Comparison of ENCODE assay signal across 8 mouse cellular contexts in genomic region chr17:87200721-87201242, GRCm38 (mm10).
DNase-seq lines count a peak whose midpoint lies in the region; ATAC-seq and TF ChIP-seq lines count a peak whose summit lies in the region.

No protein-coding gene starts in this region.

- H3K36me3 ChIP-seq in midbrain, embryonic 15.5 days (replicated peaks) = no peaks in the 10 kb centered on the region

- WGBS in midbrain, embryonic 15.5 days = 66% methylated on average over 3 of the region's 3 CpGs

- no peaks in the 10 kb centered on the region for H3K27me3 ChIP-seq in midbrain, embryonic 15.5 days (replicated peaks)

- TF ChIP-seq POLR2A in embryonic fibroblast, embryonic 13.5 days (IDR thresholded peaks at IDR 0.05; ENCODE audit: low read depth, low read length) = no peak

- H3K4me3 ChIP-seq in embryonic fibroblast, embryonic 13.5 days (ENCODE audit: insufficient read depth, low read length) = no peak overlapping the region
- H3K4me3 ChIP-seq in midbrain, embryonic 15.5 days = no peak overlapping the region

- DNase-seq in gastrocnemius, postnatal 10 days = peak; percentile 36
- no peak for DNase-seq in gastrocnemius, postnatal 25 days
- peak; percentile 75 to 90 for DNase-seq in adrenal gland, adult (ENCODE audit: inconsistent age in 2 of 2, low spot score in 1 of 2)
- DNase-seq in layer of hippocampus, postnatal 10 days (ENCODE audit: low spot score in 2 of 2) = peak; percentile 44 to 52

- H3K4me1 ChIP-seq in embryonic fibroblast, embryonic 13.5 days (ENCODE audit: control insufficient read depth, insufficient read depth, low read length) = peaks cover 12% of the 10 kb centered on the region; the same call in 1 of the 2 replicates
- peaks cover 9% of the 10 kb centered on the region for H3K4me1 ChIP-seq in midbrain, embryonic 15.5 days

- no peak overlapping the region for H3K4me2 ChIP-seq in midbrain, embryonic 15.5 days

- H3K9me3 ChIP-seq in midbrain, embryonic 15.5 days = no peaks in the 10 kb centered on the region

- peak overlapping the region; percentile 60 for H3K27ac ChIP-seq in embryonic fibroblast, embryonic 13.5 days (ENCODE audit: insufficient read depth, low read length)
- 0 out of 2 replicates have a peak overlapping the region, but pooled peaks have one; percentile 35 for H3K27ac ChIP-seq in midbrain, embryonic 15.5 days

- H3K9ac ChIP-seq in midbrain, embryonic 15.5 days = no peak overlapping the region

- TF ChIP-seq CTCF in embryonic fibroblast, embryonic 13.5 days (IDR thresholded peaks at IDR 0.05; ENCODE audit: borderline replicate concordance, insufficient read depth, low read length) = no peak

- ATAC-seq in hematopoietic stem cell, adult 5-6 weeks (replicated peaks in 1 of 2; ENCODE audit: insufficient read depth in 1 of 2, low FRiP score in 2 of 2, low TSS enrichment in 1 of 2, low read depth in 1 of 2, poor library complexity in 2 of 2, severe bottlenecking in 2 of 2) = peak; percentile 20 to 27; a peak in 1 of 4 replicates
- peak; percentile 64 for ATAC-seq in midbrain, embryonic 15.5 days (replicated peaks)
- ATAC-seq in inflammation-experienced regulatory T-cells, adult 6 months = no peak
